Mouse (Mus musculus) heart, adult 2 months (tissue): ENCODE data around the gene Pgap2. TPM values are rescaled to one million over a fixed set of nuclear protein-coding genes. Genes with fewer than 3 reads are reported as not detected.

Source experiments
- DNase-seq, 2 experiments: peaks; one replicate each; pipeline ENCODE4 v3.0.0; 2021
- H3K27ac ChIP-seq: fragments of 200-600 bp; 2 replicates; pipeline ENCODE4 v1.8.1; 2022
- H3K27me3 ChIP-seq: fragments of 200-500 bp; 2 replicates; pipeline ENCODE4 v1.6.1; 2012; ENCODE audit warnings: mild to moderate bottlenecking, low read length, inconsistent platforms, mixed read lengths; ENCODE audit not compliant: control insufficient read depth, insufficient read depth
- H3K36me3 ChIP-seq: fragments of 200-500 bp; 2 replicates; pipeline ENCODE4 v1.6.1; 2012; ENCODE audit warnings: low read length, inconsistent platforms; ENCODE audit not compliant: control insufficient read depth, insufficient read depth
- H3K4me1 ChIP-seq: fragments of 200-500 bp; 2 replicates; pipeline ENCODE4 v1.6.1; 2011; ENCODE audit warnings: low read length; ENCODE audit not compliant: control insufficient read depth, insufficient read depth
- H3K4me3 ChIP-seq: fragments of 200-600 bp; 2 replicates; pipeline ENCODE4 v1.8.1; 2022
- H3K79me2 ChIP-seq: fragments of 200-500 bp; replicated peaks from 2 replicates; pipeline ENCODE4 v1.6.1; 2012; ENCODE audit warnings: mild to moderate bottlenecking, inconsistent platforms, low read length, moderate library complexity, mixed read lengths; ENCODE audit not compliant: control insufficient read depth, insufficient read depth
- H3K9ac ChIP-seq: fragments of 200-500 bp; 2 replicates; pipeline ENCODE4 v1.6.1; 2012; ENCODE audit warnings: low read depth, mild to moderate bottlenecking, control low read depth, inconsistent platforms, low read length, mixed read lengths
- CTCF ChIP-seq: fragments of 200-600 bp; IDR thresholded peaks from 2 replicates; pipeline ENCODE4 v1.8.1; 2022; ENCODE audit warnings: antibody characterized with exemption, mild to moderate bottlenecking, moderate library complexity
- EP300 ChIP-seq: fragments of 200-500 bp; IDR thresholded peaks from 2 replicates; pipeline ENCODE4 v1.6.1; 2011; ENCODE audit warnings: low read depth, low read length, control low read depth; ENCODE audit not compliant: insufficient read depth
- POLR2A ChIP-seq: fragments of 200-500 bp; IDR thresholded peaks from 2 replicates; pipeline ENCODE4 v1.6.1; 2011; ENCODE audit warnings: mild to moderate bottlenecking, low read depth, low read length, control low read depth; ENCODE audit not compliant: insufficient read depth
- WGBS: fragments of 180-500 bp; shearing (Covaris S2); methylation state at CpG from one replicate; pipeline ENCODE4 v1.1.7; 2018; 5-methylcytosine and 5-hydroxymethylcytosine counted together
- intact Hi-C: fragments of 180-260 bp; cut with DNase I; formaldehyde crosslinking; loops from one replicate; pipeline ENCODE4 v1.15.1; 2025
- polyA plus RNA-seq: library from polyadenylated mRNA; depleted of rRNA; stranded (reverse); fragments of >200 nt; gene quantifications from 2 replicates; pipeline ENCODE4 v1.2.3, GENCODE M21; 2012
- total RNA-seq, 2 experiments: library from RNA; stranded (reverse); gene quantifications; 2 replicates each; pipeline ENCODE4 v1.2.3; 2021

Pgap2 gene
- total and polyA plus RNA-seq, 3 experiments = 59.7 to 124 (median 65.4) TPM

- H3K79me2 ChIP-seq = peaks cover 10% of the 10 kb centered on the region
- DNase-seq = no peak
- H3K36me3 ChIP-seq = peaks cover 3% of the 10 kb centered on the region; the same call in 1 of the 2 replicates
- no peaks in the 10 kb centered on the region for H3K27me3 ChIP-seq
- no peak for TF ChIP-seq EP300
- no peak overlapping the region for H3K4me3 ChIP-seq
- peaks cover 5% of the 10 kb centered on the region for H3K4me1 ChIP-seq
- H3K27ac ChIP-seq = no peak overlapping the region
- intact Hi-C loops = no loop called here
- no peak overlapping the region for H3K9ac ChIP-seq
Measured at GRCm38 (mm10) chr7:102200996-102201785, 8.8 kb upstream of the Pgap2 start.

GRCm38 (mm10) chr7:102204296-102204857, 5.6 kb upstream of the Pgap2 start:
- TF ChIP-seq POLR2A (no peak), CTCF (no peak), EP300 (no peak)

GRCm38 (mm10) chr7:102205646-102206045, 4.4 kb upstream of the Pgap2 start:
- H3K27ac ChIP-seq = no peak overlapping the region
- no peak overlapping the region for H3K9ac ChIP-seq
- peaks cover 10% of the 10 kb centered on the region for H3K79me2 ChIP-seq
- TF ChIP-seq POLR2A (no peak), CTCF (peak; percentile 33), EP300 (no peak)
- 70% methylated on average over 1 of the region's 1 CpGs for WGBS
- H3K4me3 ChIP-seq = no peak overlapping the region
- peaks cover 8% of the 10 kb centered on the region for H3K36me3 ChIP-seq
- intact Hi-C loops = no loop called here
- no peak for DNase-seq
- peaks cover 5% of the 10 kb centered on the region for H3K4me1 ChIP-seq
- no peaks in the 10 kb centered on the region for H3K27me3 ChIP-seq

More at GRCm38 (mm10) chr7:102204296-102204857, 5.6 kb upstream of the Pgap2 start:
- Histone ChIP-seq H3K4me3 (no peak overlapping the region), H3K79me2 (peaks cover 14% of the 10 kb centered on the region), H3K9ac (no peak overlapping the region), H3K36me3 (peaks cover 12% of the 10 kb centered on the region), H3K27me3 (no peaks in the 10 kb centered on the region), H3K27ac (no peak overlapping the region), H3K4me1 (peaks cover 8% of the 10 kb centered on the region)
- DNase-seq = no peak
- WGBS = 82% methylated on average over 3 of the region's 3 CpGs
- intact Hi-C loops = no loop called here

GRCm38 (mm10) chr7:102208806-102209363, 1.1 kb upstream of the Pgap2 start:
- Histone ChIP-seq H3K36me3 (peaks cover 8% of the 10 kb centered on the region), H3K79me2 (peaks cover 10% of the 10 kb centered on the region), H3K4me1 (peaks cover 5% of the 10 kb centered on the region), H3K9ac (peak overlapping the region; percentile 89; the same call in 1 of the 2 replicates), H3K27ac (no peak overlapping the region; the same call in 1 of the 2 replicates), H3K27me3 (no peaks in the 10 kb centered on the region), H3K4me3 (peak overlapping the region; percentile 60)
- TF ChIP-seq CTCF (no peak), POLR2A (no peak), EP300 (no peak)
- DNase-seq = no peak
- 36% methylated on average over 4 of the region's 4 CpGs for WGBS
- intact Hi-C loops = no loop called here

- Histone ChIP-seq H3K4me3 (peak overlapping the region; percentile 53), H3K27me3 (no peaks in the 10 kb centered on the region), H3K36me3 (peaks cover 8% of the 10 kb centered on the region), H3K9ac (peak overlapping the region; percentile 74), H3K4me1 (peaks cover 4% of the 10 kb centered on the region), H3K27ac (peak overlapping the region; percentile 79), H3K79me2 (peaks cover 6% of the 10 kb centered on the region)
- WGBS = 64% methylated on average over 3 of the region's 3 CpGs
- no peak for DNase-seq
- TF ChIP-seq EP300 = no peak
- no peak for TF ChIP-seq POLR2A
- TF ChIP-seq CTCF = peak; percentile 32; the same call in 1 of the 2 replicates
- intact Hi-C loops = loop anchor here (1.0 to 5.0 kb wide), 2 partner anchors 10 to 41 kb away; no protein-coding TSS in a partner anchor
Measured at GRCm38 (mm10) chr7:102211071-102211470, 1.1 kb downstream of the Pgap2 start.

GRCm38 (mm10) chr7:102221899-102222298, 11.9 kb downstream of the Pgap2 start:
- DNase-seq = no peak
- Histone ChIP-seq H3K36me3 (peaks cover 6% of the 10 kb centered on the region; the same call in 1 of the 2 replicates), H3K4me3 (no peak overlapping the region), H3K27ac (peak overlapping the region; percentile 50), H3K4me1 (peaks cover 9% of the 10 kb centered on the region), H3K9ac (no peak overlapping the region), H3K27me3 (no peaks in the 10 kb centered on the region), H3K79me2 (no peaks in the 10 kb centered on the region)
- intact Hi-C loops = loop anchor here (1.0 to 2.0 kb wide), 3 partner anchors 11 to 28 kb away; no protein-coding TSS in a partner anchor
- WGBS = 31% methylated on average over 1 of the region's 1 CpGs
- TF ChIP-seq EP300 (no peak), CTCF (no peak), POLR2A (no peak)
